25 mouse cellular contexts compared by ENCODE assay signal in the genomic region with DNA sequence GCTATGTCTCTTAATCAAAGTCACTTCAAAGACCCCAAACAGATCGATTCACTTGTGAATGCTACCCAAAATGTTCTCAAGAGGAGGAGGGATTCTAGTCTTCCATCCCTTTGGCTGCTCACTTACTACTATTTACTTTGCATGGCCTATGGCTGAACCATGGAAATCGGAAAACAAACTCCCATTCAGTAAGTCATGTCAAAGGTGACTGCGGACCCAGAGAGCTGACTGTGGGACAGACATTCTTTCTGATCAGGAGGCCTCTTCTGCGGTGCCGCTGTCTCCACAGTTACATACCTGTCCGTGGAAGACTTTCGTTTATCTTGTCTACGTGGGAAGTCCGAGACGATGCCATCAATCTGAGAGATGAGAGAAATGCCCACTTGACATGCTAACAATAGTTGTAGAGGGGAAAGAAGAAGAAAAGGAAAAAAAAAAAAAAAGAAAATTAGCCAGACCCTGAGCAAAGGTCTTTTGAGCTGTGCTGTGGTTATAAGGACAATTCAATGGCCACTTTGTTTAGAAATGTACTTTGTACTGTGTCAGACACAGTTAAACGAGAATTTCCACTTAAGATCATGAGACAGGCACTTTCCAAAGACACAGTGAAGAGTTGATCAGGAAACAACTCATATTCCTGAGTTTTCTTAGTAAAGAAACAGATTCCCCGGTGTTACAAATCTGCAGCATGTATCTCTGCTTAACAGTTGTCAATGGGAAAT.
A peak's percentile ranks its signal among the peaks of the same experiment; 100 is the strongest.
DNase-seq lines count a peak whose midpoint lies in the region; ATAC-seq and TF ChIP-seq lines count a peak whose summit lies in the region.
"Had no signal": no experiment of that assay in that cellular context is flagged by ENCODE, and none has a peak within 500 bp of the region (broad histone marks: within the 10 kb centered on the region; RNA-seq: fewer than 3 reads in every experiment).

No protein-coding gene starts in this region.

- H3K9ac ChIP-seq in intestine, embryonic 16.5 days (ENCODE audit: low read depth, low read length), result no peak overlapping the region
- no peak overlapping the region for H3K9ac ChIP-seq in kidney, embryonic 15.5 days
- H3K9ac ChIP-seq: embryonic facial prominence, embryonic 12.5 days; embryonic facial prominence, embryonic 15.5 days; forebrain, embryonic 12.5 days; forebrain, embryonic 15.5 days; heart, embryonic 13.5 days; hindbrain, embryonic 14.5 days had no signal

- peak; percentile 34 for DNase-seq in heart, adult 11 months
- no peak for DNase-seq in heart, postnatal 36 days
- DNase-seq in embryo, embryonic 10 days (ENCODE audit: low spot score), result peak; percentile 75
- peak; percentile 50 for DNase-seq in embryo, embryonic 9.5 days (ENCODE audit: extremely low spot score)
- DNase-seq in lung, adult 2 months, result no peak
- DNase-seq in right cerebral cortex, adult 2 months (ENCODE audit: low spot score in 2 of 2), result no peak
- DNase-seq: adrenal gland, adult 8-10 months; adrenal gland, postnatal 25 days; cerebellum, adult 18-20 months; cerebellum, adult 9-10 months; gastrocnemius, postnatal 25 days; heart, adult 2 months; heart, postnatal 14 days had no signal

- 45% methylated on average over 12 of the region's 12 CpGs for WGBS in intestine, embryonic 16.5 days
- 43% methylated on average over 12 of the region's 12 CpGs for WGBS in kidney, embryonic 15.5 days
- WGBS in lung, adult 2 months, result 60% methylated on average over 12 of the region's 12 CpGs

- H3K36me3 ChIP-seq in intestine, embryonic 16.5 days (ENCODE audit: control insufficient read depth, insufficient read depth, low read length), result no peaks in the 10 kb centered on the region
- no peaks in the 10 kb centered on the region for H3K36me3 ChIP-seq in kidney, embryonic 15.5 days
- H3K36me3 ChIP-seq: embryonic facial prominence, embryonic 12.5 days; embryonic facial prominence, embryonic 15.5 days; forebrain, embryonic 12.5 days; forebrain, embryonic 15.5 days; heart, embryonic 10.5 days; heart, embryonic 13.5 days had no signal

- ATAC-seq in intestine, embryonic 16.5 days, result peak; percentile 85
- no peak for ATAC-seq in kidney, embryonic 15.5 days (replicated peaks; ENCODE audit: low FRiP score)
- ATAC-seq: activated CD4-positive, CD25-positive, alpha-beta regulatory T cell, adult 4 months; forebrain, embryonic 15.5 days; hindbrain, postnatal 0 days; inflammation-experienced regulatory T-cells, adult 6 months had no signal

- TF ChIP-seq POLR2A in lung, adult 2 months (IDR thresholded peaks at IDR 0.05; ENCODE audit: borderline replicate concordance, extremely low read depth, low read depth, low read length), result no peak

- no peaks in the 10 kb centered on the region for H3K9me3 ChIP-seq in intestine, embryonic 16.5 days (ENCODE audit: control insufficient read depth, low read length)
- no peaks in the 10 kb centered on the region for H3K9me3 ChIP-seq in kidney, embryonic 15.5 days (replicated peaks)
- H3K9me3 ChIP-seq: embryonic facial prominence, embryonic 12.5 days; embryonic facial prominence, embryonic 15.5 days; forebrain, embryonic 12.5 days; forebrain, embryonic 15.5 days; heart, embryonic 10.5 days; heart, embryonic 13.5 days had no signal

- 0 out of 2 replicates have a peak, but pooled peaks cover 5% of the 10 kb centered on the region for H3K4me1 ChIP-seq in intestine, embryonic 16.5 days (ENCODE audit: control insufficient read depth, insufficient read depth, low read length)
- no peaks in the 10 kb centered on the region for H3K4me1 ChIP-seq in kidney, embryonic 15.5 days
- H3K4me1 ChIP-seq in lung, adult 2 months (ENCODE audit: control insufficient read depth, insufficient read depth, low read length), result no peaks in the 10 kb centered on the region
- H3K4me1 ChIP-seq: embryonic facial prominence, embryonic 12.5 days; embryonic facial prominence, embryonic 15.5 days; forebrain, embryonic 12.5 days; forebrain, embryonic 15.5 days; heart, embryonic 10.5 days; heart, embryonic 13.5 days had no signal

- intact Hi-C loops in heart, postnatal 36 days (cut with DNase I), result no loop called here

- no peak for TF ChIP-seq CTCF in lung, adult 2 months (IDR thresholded peaks at IDR 0.05; ENCODE audit: insufficient read depth, low read length)

- no peaks in the 10 kb centered on the region for H3K27me3 ChIP-seq in intestine, embryonic 16.5 days (replicated peaks; ENCODE audit: control insufficient read depth, insufficient read depth, low read length)
- H3K27me3 ChIP-seq in kidney, embryonic 15.5 days, result no peaks in the 10 kb centered on the region
- H3K27me3 ChIP-seq: forebrain, embryonic 12.5 days; forebrain, embryonic 15.5 days; heart, embryonic 13.5 days had no signal

- H3K4me3 ChIP-seq in intestine, embryonic 16.5 days (ENCODE audit: low read length), result no peak overlapping the region
- no peak overlapping the region for H3K4me3 ChIP-seq in kidney, embryonic 15.5 days (replicated peaks)
- no peak overlapping the region for H3K4me3 ChIP-seq in lung, adult 2 months (replicated peaks; ENCODE audit: extremely low read depth, low read depth, low read length)
- H3K4me3 ChIP-seq: embryonic facial prominence, embryonic 12.5 days; embryonic facial prominence, embryonic 15.5 days; forebrain, embryonic 12.5 days; forebrain, embryonic 15.5 days; heart, adult 2 months; heart, embryonic 10.5 days; heart, embryonic 13.5 days had no signal

- peak overlapping the region; percentile 45 for H3K27ac ChIP-seq in intestine, embryonic 16.5 days (ENCODE audit: low read length)
- no peak overlapping the region for H3K27ac ChIP-seq in kidney, embryonic 15.5 days
- H3K27ac ChIP-seq: embryonic facial prominence, embryonic 12.5 days; embryonic facial prominence, embryonic 15.5 days; forebrain, embryonic 12.5 days; forebrain, embryonic 15.5 days; heart, adult 2 months; heart, embryonic 10.5 days; heart, embryonic 13.5 days; hindbrain, embryonic 14.5 days; hindbrain, postnatal 0 days had no signal

- H3K4me2 ChIP-seq in intestine, embryonic 16.5 days (ENCODE audit: low read depth, low read length), result 0 out of 2 replicates have a peak overlapping the region, but pooled peaks have one; percentile 12
- H3K4me2 ChIP-seq in kidney, embryonic 15.5 days, result no peak overlapping the region
- H3K4me2 ChIP-seq: embryonic facial prominence, embryonic 12.5 days; embryonic facial prominence, embryonic 15.5 days; forebrain, embryonic 12.5 days; forebrain, embryonic 15.5 days; heart, embryonic 13.5 days; hindbrain, embryonic 14.5 days had no signal

Comparison
In these comparisons a context has a peak if more than half of its experiments do, and no peak if none do; other contexts are left out.
1. DNase-seq: peak in heart, adult 11 months (single experiment), embryo, embryonic 10 days (single experiment) and embryo, embryonic 9.5 days (single experiment); none in heart, postnatal 36 days (0 of 2), lung, adult 2 months (single experiment) and right cerebral cortex, adult 2 months (0 of 2).